Mouse (Mus musculus) CH12.LX (cell line): ENCODE data around the gene Cdhr2. TPM values are rescaled to one million over a fixed set of nuclear protein-coding genes. Genes with fewer than 3 reads are reported as not detected.

Experiments
- DNase-seq: peaks from one replicate; pipeline ENCODE4 v3.0.0-alpha.2; 2013; ENCODE audit errors: extremely low read depth
- H3K27ac ChIP-seq: 2 replicates; pipeline ENCODE4 v1.5.1; 2012; ENCODE audit warnings: low read depth, mild to moderate bottlenecking, control low read depth, moderate library complexity; ENCODE audit not compliant: insufficient read depth
- H3K27me3 ChIP-seq: replicated peaks from 2 replicates; pipeline ENCODE3; 2012; ENCODE audit warnings: inconsistent platforms
- H3K36me3 ChIP-seq, 2 experiments: replicated peaks in 1 of 2; 2 replicates each; pipeline versions ENCODE3 to v1.6.1; 2012; ENCODE audit warnings: inconsistent platforms in 1 of 2, low read length in 1 of 2, mild to moderate bottlenecking in 1 of 2, mixed read lengths in 1 of 2, moderate library complexity in 1 of 2; ENCODE audit not compliant: control insufficient read depth in 1 of 2, insufficient read depth in 1 of 2
- H3K4me1 ChIP-seq, 2 experiments: 2 replicates each; pipeline ENCODE4 v1.6.1; 2012; ENCODE audit warnings: inconsistent platforms in 1 of 2, moderate library complexity in 1 of 2; ENCODE audit not compliant: insufficient read depth in 2 of 2, control insufficient read depth in 1 of 2
- H3K4me2 ChIP-seq: 2 replicates; pipeline ENCODE4 v1.6.1; 2012; ENCODE audit warnings: low read depth, mild to moderate bottlenecking, control low read depth; ENCODE audit not compliant: poor library complexity, insufficient read depth, severe bottlenecking
- H3K4me3 ChIP-seq, 3 experiments: fragments of 150-350 bp in 1 of 3; sonication (generic) in 1 of 3; replicated peaks in 1 of 3; 2 replicates each; pipeline versions ENCODE3 to v1.5.1; 2011 to 2012; ENCODE audit warnings: low read depth in 2 of 3, low read length in 2 of 3, mild to moderate bottlenecking in 2 of 3, moderate library complexity in 2 of 3, control low read depth in 1 of 3, improper control_type of control experiment in 1 of 3, inconsistent platforms in 1 of 3, mixed read lengths in 1 of 3; ENCODE audit not compliant: poor library complexity in 1 of 3
- H3K79me2 ChIP-seq: replicated peaks from 2 replicates; pipeline ENCODE4 v1.6.1; 2012; ENCODE audit warnings: mild to moderate bottlenecking, moderate library complexity; ENCODE audit not compliant: control insufficient read depth, poor library complexity, insufficient read depth, severe bottlenecking; ENCODE audit errors: extremely low read depth
- H3K9ac ChIP-seq: 2 replicates; pipeline ENCODE4 v1.6.1; 2012; ENCODE audit warnings: low read depth, mild to moderate bottlenecking, control low read depth, moderate library complexity; ENCODE audit not compliant: insufficient read depth
- H3K9me3 ChIP-seq: replicated peaks from 2 replicates; pipeline ENCODE3; 2012; ENCODE audit warnings: low read length, inconsistent platforms, mixed read lengths
- CTCF ChIP-seq, 2 experiments: IDR thresholded peaks in 1 of 2; conservative IDR thresholded peaks in 1 of 2; 2 replicates each; pipeline ENCODE4 v1.5.1; 2011 to 2012; ENCODE audit warnings: low read depth in 2 of 2, low read length in 2 of 2, improper control_type of control experiment in 1 of 2, inconsistent platforms in 1 of 2, mild to moderate bottlenecking in 1 of 2, moderate library complexity in 1 of 2
- ETS1 ChIP-seq: conservative IDR thresholded peaks from 2 replicates; pipeline ENCODE4 v1.6.1; 2012; ENCODE audit warnings: low read depth, mild to moderate bottlenecking, inconsistent platforms, low read length, improper control_type of control experiment, moderate library complexity
- GABPA ChIP-seq: IDR thresholded peaks from 2 replicates; pipeline ENCODE4 v1.6.1; 2012; ENCODE audit warnings: low read depth, low read length, improper control_type of control experiment, inconsistent platforms; ENCODE audit not compliant: insufficient replicate concordance
- HCFC1 ChIP-seq: IDR thresholded peaks from 2 replicates; pipeline ENCODE4 v1.6.1; 2012; ENCODE audit warnings: low read depth, mild to moderate bottlenecking, inconsistent platforms, low read length, improper control_type of control experiment
- KAT2A ChIP-seq: IDR thresholded peaks from 2 replicates; pipeline ENCODE4 v1.6.1; 2012; ENCODE audit warnings: low read length, improper control_type of control experiment, inconsistent platforms; ENCODE audit not compliant: insufficient replicate concordance
- MAZ ChIP-seq: IDR thresholded peaks from 2 replicates; pipeline ENCODE4 v1.6.1; 2012; ENCODE audit warnings: low read depth, mild to moderate bottlenecking, inconsistent platforms, low read length, improper control_type of control experiment, moderate library complexity
- MEF2A ChIP-seq: IDR thresholded peaks from 2 replicates; pipeline ENCODE4 v1.6.1; 2014; ENCODE audit warnings: low read depth, mild to moderate bottlenecking, inconsistent platforms, low read length, improper control_type of control experiment, borderline replicate concordance
- NELFE ChIP-seq: IDR thresholded peaks from 2 replicates; pipeline ENCODE4 v1.6.1; 2011; ENCODE audit warnings: low read depth, low read length, improper control_type of control experiment
- NRF1 ChIP-seq: IDR thresholded peaks from 2 replicates; pipeline ENCODE4 v1.6.1; 2014; ENCODE audit warnings: low read depth, mild to moderate bottlenecking, inconsistent platforms, low read length, improper control_type of control experiment, moderate library complexity
- RAD21 ChIP-seq: IDR thresholded peaks from 2 replicates; pipeline ENCODE4 v1.6.1; 2011; ENCODE audit warnings: low read depth, mild to moderate bottlenecking, low read length, improper control_type of control experiment, moderate library complexity
- UBTF ChIP-seq: IDR thresholded peaks from 2 replicates; pipeline ENCODE4 v1.6.1; 2012; ENCODE audit warnings: low read depth, mild to moderate bottlenecking, inconsistent platforms, low read length, improper control_type of control experiment, moderate library complexity
- ZKSCAN1 ChIP-seq: IDR thresholded peaks from 2 replicates; pipeline ENCODE4 v1.6.1; 2012; ENCODE audit warnings: low read depth, inconsistent platforms, low read length, improper control_type of control experiment, borderline replicate concordance
- ZMIZ1 ChIP-seq: IDR thresholded peaks from 2 replicates; pipeline ENCODE4 v1.6.1; 2012; ENCODE audit warnings: low read depth, mild to moderate bottlenecking, inconsistent platforms, low read length, improper control_type of control experiment
- dilution Hi-C: fragments of 300-500 bp; cut with MboI; formaldehyde crosslinking; loops from 2 replicates; pipeline ENCODE4 v1.14.3; 2020; ENCODE audit warnings: low sequenced_read_pairs; ENCODE audit not compliant: extremely low pct_unique_long_range_greater_than_20kb, extremely low pct_ligation_motif_present
- in situ Hi-C: fragments of 300-500 bp; cut with MboI; formaldehyde crosslinking; loops from 3 replicates; pipeline ENCODE4 v1.14.3; 2019; ENCODE audit warnings: low sequenced_read_pairs, low pct_ligation_motif_present, low pct_unique_long_range_greater_than_20kb, mixed read lengths
- polyA plus RNA-seq: library from polyadenylated mRNA; unstranded; fragments of >175 nt; gene quantifications from 2 replicates; pipeline ENCODE4 v1.2.1, GENCODE M21; 2012; ENCODE audit warnings: low read depth; ENCODE audit not compliant: insufficient read length
- total RNA-seq, 2 experiments: library from RNA; depleted of rRNA; stranded (reverse); fragments of 300-350 nt in 1 of 2; fragments of >200 nt in 1 of 2; gene quantifications; 2 replicates each; pipeline ENCODE4 v1.2.3; 2012 to 2014

Cdhr2 gene
- total and polyA plus RNA-seq, 3 experiments = not detected

GRCm38 (mm10) chr13:54710866-54711265, 9.6 kb downstream of the Cdhr2 start:
- no peak for TF ChIP-seq MEF2A
- no peak for TF ChIP-seq ZMIZ1
- TF ChIP-seq ZKSCAN1 = no peak
- TF ChIP-seq KAT2A = no peak
- no peak for DNase-seq
- in situ Hi-C loops (no loop called here), dilution Hi-C loops (no loop called here)
- Histone ChIP-seq H3K27me3 (peaks cover 77% of the 10 kb centered on the region), H3K9ac (no peak overlapping the region), H3K9me3 (peaks cover 13% of the 10 kb centered on the region), H3K4me2 (no peak overlapping the region), H3K4me3 (no peak overlapping the region), H3K36me3 (no peaks in the 10 kb centered on the region), H3K27ac (no peak overlapping the region), H3K79me2 (no peaks in the 10 kb centered on the region), H3K4me1 (no peaks in the 10 kb centered on the region)

- DNase-seq = no peak
- Histone ChIP-seq H3K9me3 (peaks cover 13% of the 10 kb centered on the region), H3K4me3 (no peak overlapping the region), H3K4me1 (no peaks in the 10 kb centered on the region), H3K79me2 (no peaks in the 10 kb centered on the region), H3K4me2 (no peak overlapping the region), H3K36me3 (no peaks in the 10 kb centered on the region), H3K9ac (no peak overlapping the region), H3K27me3 (peaks cover 76% of the 10 kb centered on the region), H3K27ac (no peak overlapping the region)
- TF ChIP-seq MEF2A = no peak
- TF ChIP-seq CTCF (conservative IDR thresholded peaks at IDR 0.05 in 1 of 2, IDR thresholded peaks at IDR 0.05 in 1 of 2; ENCODE audit: low read depth in 2 of 2, low read length in 2 of 2) = peak in 1 of 2 experiments; percentile 52; a peak in 2 of 4 replicates
- dilution Hi-C loops (no loop called here), in situ Hi-C loops (no loop called here)
Measured at GRCm38 (mm10) chr13:54714393-54714792, 13.1 kb downstream of the Cdhr2 start.

- in situ Hi-C loops = no loop called here
- Histone ChIP-seq H3K36me3 (no peaks in the 10 kb centered on the region), H3K27ac (no peak overlapping the region), H3K4me1 (no peaks in the 10 kb centered on the region), H3K4me3 (no peak overlapping the region), H3K79me2 (no peaks in the 10 kb centered on the region), H3K9ac (no peak overlapping the region), H3K4me2 (no peak overlapping the region), H3K27me3 (peaks cover 78% of the 10 kb centered on the region), H3K9me3 (peaks cover 13% of the 10 kb centered on the region)
- dilution Hi-C loops = no loop called here
- TF ChIP-seq ETS1 (no peak), NELFE (no peak), RAD21 (no peak), GABPA (no peak), HCFC1 (no peak), MAZ (no peak), CTCF (conservative IDR thresholded peaks at IDR 0.05 in 1 of 2, IDR thresholded peaks at IDR 0.05 in 1 of 2; ENCODE audit: low read depth in 2 of 2, low read length in 2 of 2) (no peak), UBTF (no peak), NRF1 (no peak)
- no peak for DNase-seq
Measured at GRCm38 (mm10) chr13:54714996-54715395, 13.7 kb downstream of the Cdhr2 start.
